Mouse (Mus musculus) intestine, embryonic 16.5 days (tissue): ENCODE results near the gene Klrd1. TPM values are rescaled to one million over a fixed set of nuclear protein-coding genes. Genes with fewer than 3 reads are reported as not detected.
"Not testable (repeated sequence)": the region's sequence is repeated elsewhere in the genome, so short reads cannot be mapped to it uniquely, and the experiment has no call there.

Experiments
- ATAC-seq: fragments of 200-750 bp; cut with Nextera tagmentation; 2 replicates; pipeline ENCODE4 v1.8.0; 2017; ENCODE audit warnings: moderate TSS enrichment, moderate library complexity
- H3K27ac ChIP-seq: fragments of 300-500 bp; sonication (generic); 2 replicates; pipeline ENCODE4 v1.5.1; 2014; ENCODE audit warnings: mild to moderate bottlenecking, low read length
- H3K27me3 ChIP-seq: fragments of 300-500 bp; sonication (generic); replicated peaks from 2 replicates; pipeline ENCODE4 v1.6.1; 2014; ENCODE audit warnings: low read length, control low read depth, mixed read lengths; ENCODE audit not compliant: control insufficient read depth, insufficient read depth
- H3K36me3 ChIP-seq: fragments of 300-500 bp; sonication (generic); 2 replicates; pipeline ENCODE4 v1.6.1; 2014; ENCODE audit warnings: low read length, control low read depth; ENCODE audit not compliant: control insufficient read depth, insufficient read depth
- H3K4me1 ChIP-seq: fragments of 300-500 bp; sonication (generic); 2 replicates; pipeline ENCODE4 v1.6.1; 2014; ENCODE audit warnings: low read length, control low read depth, mixed read lengths; ENCODE audit not compliant: control insufficient read depth, insufficient read depth
- H3K4me2 ChIP-seq: fragments of 300-500 bp; sonication (generic); 2 replicates; pipeline ENCODE4 v1.6.1; 2014; ENCODE audit warnings: low read depth, low read length, control low read depth
- H3K4me3 ChIP-seq: fragments of 300-500 bp; sonication (generic); 2 replicates; pipeline ENCODE4 v1.5.1; 2014; ENCODE audit warnings: mild to moderate bottlenecking, low read length
- H3K9ac ChIP-seq: fragments of 300-500 bp; sonication (generic); 2 replicates; pipeline ENCODE4 v1.6.1; 2014; ENCODE audit warnings: low read depth, low read length
- H3K9me3 ChIP-seq: fragments of 300-500 bp; sonication (generic); 2 replicates; pipeline ENCODE4 v1.6.1; 2016; ENCODE audit warnings: low read length, control low read depth; ENCODE audit not compliant: control insufficient read depth
- WGBS: fragments of 180-500 bp; shearing (Covaris S2); extraction: QIAGEN DNeasy Blood & Tissue Kit; methylation state at CpG from one replicate; pipeline ENCODE4 v1.1.7; 2014; 5-methylcytosine and 5-hydroxymethylcytosine counted together
- polyA plus RNA-seq: library from polyadenylated mRNA; unstranded; fragments of >200 nt; fragmentation: Nextera tagmentation; extraction: Ambion mirVana; gene quantifications from 2 replicates; pipeline ENCODE4 v1.2.1, GENCODE M21; 2015

Gene Klrd1
- polyA plus RNA-seq, 1 experiment from 2014 or later = 2.4 TPM

DNA sequence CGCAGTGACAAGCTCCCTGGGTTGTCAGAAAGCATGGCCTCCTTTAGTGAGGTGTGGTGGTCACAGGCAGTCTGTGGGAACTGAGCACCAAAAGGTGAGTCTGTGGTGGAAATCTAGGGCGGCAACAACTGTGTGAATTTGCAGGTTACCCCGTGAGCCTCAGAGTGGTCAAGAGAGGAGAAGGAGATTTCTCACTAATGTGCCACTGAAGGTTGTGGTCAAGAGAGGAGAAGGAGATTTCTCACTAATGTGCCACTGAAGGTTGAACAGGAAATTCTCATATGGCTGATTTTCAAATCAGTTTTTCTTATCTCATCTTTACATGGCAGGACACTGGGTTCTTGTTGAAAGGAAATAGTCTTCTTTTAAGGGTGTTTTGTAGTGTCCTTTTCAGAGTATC, 52.5 kb downstream of the Klrd1 start:
- WGBS = 50% methylated on average over 1 of the region's 3 CpGs
- ATAC-seq, H3K36me3 ChIP-seq, H3K9me3 ChIP-seq, H3K9ac ChIP-seq, H3K27ac ChIP-seq, H3K4me2 ChIP-seq, H3K4me1 ChIP-seq, H3K4me3 ChIP-seq, H3K27me3 ChIP-seq: not testable (repeated sequence)

Other genes starting within 250 kb of the Klrd1 start
- gene Clec12a, start 249.1 kb upstream of the Klrd1 start, polyA plus RNA-seq = 0.77 and 0.88 TPM in 2 replicates
- gene Clec12b, start 205.9 kb upstream of the Klrd1 start, polyA plus RNA-seq = 0.10 and 0.23 TPM in 2 replicates
- 0.76 and 0.89 TPM in 2 replicates for gene Clec1b, start 194.5 kb upstream of the Klrd1 start, polyA plus RNA-seq
- gene Clec9a, start 182.9 kb upstream of the Klrd1 start, polyA plus RNA-seq = 0.09 and 0.15 TPM in 2 replicates
- gene Clec1a, start 139.8 kb upstream of the Klrd1 start, polyA plus RNA-seq = 3.6 and 3.8 TPM in 2 replicates
- gene Olr1, start 84.6 kb upstream of the Klrd1 start, polyA plus RNA-seq = 0.06 TPM in 1 of 2 replicates, not detected in the other
- 0.11 TPM in 1 of 2 replicates, not detected in the other for gene Tmem52b, start 79.2 kb upstream of the Klrd1 start, polyA plus RNA-seq
- 37.9 and 38.7 TPM in 2 replicates for gene Gabarapl1, start 58.6 kb upstream of the Klrd1 start, polyA plus RNA-seq
- not detected in 2 replicates for gene Klre1, start 13.9 kb upstream of the Klrd1 start, polyA plus RNA-seq
- gene Klrk1, start 32.1 kb downstream of the Klrd1 start, polyA plus RNA-seq = 0.59 and 0.79 TPM in 2 replicates
- not detected in 2 replicates for gene Klrc3, start 51.6 kb downstream of the Klrd1 start, polyA plus RNA-seq
- gene Klrc2, start 68.9 kb downstream of the Klrd1 start, polyA plus RNA-seq = 0.09 and 0.11 TPM in 2 replicates
- 0.27 and 0.49 TPM in 2 replicates for gene Klrc1, start 87.2 kb downstream of the Klrd1 start, polyA plus RNA-seq
- not detected in 2 replicates for gene Klri1, start 125.3 kb downstream of the Klrd1 start, polyA plus RNA-seq
- gene Klri2, start 148.7 kb downstream of the Klrd1 start, polyA plus RNA-seq = 0.07 and 0.15 TPM in 2 replicates
- gene Gm156, start 192.5 kb downstream of the Klrd1 start, polyA plus RNA-seq = not detected in 2 replicates